Mouse (Mus musculus): Measurements from ENCODE around the gene Wfdc6a.

- TF ChIP-seq GATA1 (IDR thresholded peaks at IDR 0.05; ENCODE audit: low read length), result no peak
- no peak for TF ChIP-seq TAL1 (IDR thresholded peaks at IDR 0.05; ENCODE audit: low read length)
Observed at GRCm38 (mm10) chr2:164549963-164550894, 35.0 kb downstream of the Wfdc6a start.
